Mouse (Mus musculus) cerebellum, postnatal 36 days (tissue): ENCODE results near the gene Fam178b.
A peak's percentile ranks its signal among the peaks of the same experiment; 100 is the strongest.
"Not testable (repeated sequence)": the region's sequence is repeated elsewhere in the genome, so short reads cannot be mapped to it uniquely, and the experiment has no call there.

Experiments used
- DNase-seq, 2 experiments: peaks; one replicate each; pipeline ENCODE4 v3.0.0; 2021 to 2022; ENCODE audit warnings: mixed read lengths in 2 of 2

Fam178b gene

DNA sequence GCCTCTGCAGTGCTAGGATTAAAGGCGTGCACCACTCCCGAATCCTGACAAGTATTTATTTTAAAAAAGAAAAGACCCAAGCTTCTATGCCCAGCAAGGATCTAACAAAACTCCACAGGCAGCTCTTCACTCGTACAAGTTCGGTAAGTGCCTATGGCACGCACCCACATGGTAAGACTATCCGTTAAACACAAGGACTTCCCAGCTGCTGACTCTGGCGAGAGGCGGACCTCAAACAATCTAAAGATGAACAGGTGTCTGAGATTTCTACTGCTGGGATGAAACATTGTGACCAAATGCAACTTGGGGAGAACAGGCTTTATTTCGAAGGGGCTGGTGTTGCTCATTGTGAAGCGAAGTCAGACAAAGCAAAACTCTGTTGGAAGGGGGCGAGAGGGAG is 142.9 kb downstream of the Fam178b start:
- no peak for DNase-seq

DNA sequence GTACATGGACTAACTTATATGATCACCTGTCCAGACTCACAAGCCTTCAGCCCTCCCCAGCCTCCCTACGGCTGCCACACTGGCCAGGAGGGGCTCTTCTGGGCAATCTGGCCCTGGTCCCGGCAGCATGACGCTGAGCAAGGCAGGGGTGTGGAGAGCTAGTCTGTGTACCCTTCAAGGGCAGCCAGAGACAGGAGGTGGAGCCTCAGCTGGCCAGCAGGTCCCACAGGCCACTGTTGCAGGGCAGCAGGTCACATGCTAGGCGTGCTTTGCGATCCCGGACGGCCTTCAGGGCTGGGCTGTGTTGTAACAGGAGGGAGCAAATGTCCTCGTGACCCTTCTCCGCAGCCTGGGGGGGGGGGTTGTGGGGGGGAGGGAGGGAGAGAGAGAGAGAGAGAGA is 143.8 kb downstream of the Fam178b start, which contains the start of gene Gm42417:
Gm42417 (minus strand) TSS at position 244 of the 400 bp plus-strand sequence.
- no peak for DNase-seq

DNA sequence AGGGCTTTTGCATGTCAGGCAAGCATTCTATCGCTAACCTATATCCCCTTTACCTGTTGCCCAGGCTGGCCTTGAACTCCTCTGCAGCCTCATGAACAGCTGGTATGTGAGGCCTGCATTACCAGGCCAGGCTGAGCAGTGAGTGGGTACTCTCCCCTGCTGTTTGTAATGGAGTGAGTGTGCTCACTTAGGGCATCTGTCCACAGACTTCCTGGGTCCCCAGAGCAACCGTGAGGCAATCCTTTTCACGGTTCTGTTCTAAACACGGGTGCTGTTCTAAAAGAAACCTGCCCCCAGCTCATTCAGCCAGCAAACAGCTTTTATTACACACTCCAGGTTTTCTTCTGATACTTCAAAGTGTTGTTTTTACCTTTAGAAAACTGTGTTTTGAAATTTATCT is 144.3 kb downstream of the Fam178b start:
- no peak for DNase-seq

DNA sequence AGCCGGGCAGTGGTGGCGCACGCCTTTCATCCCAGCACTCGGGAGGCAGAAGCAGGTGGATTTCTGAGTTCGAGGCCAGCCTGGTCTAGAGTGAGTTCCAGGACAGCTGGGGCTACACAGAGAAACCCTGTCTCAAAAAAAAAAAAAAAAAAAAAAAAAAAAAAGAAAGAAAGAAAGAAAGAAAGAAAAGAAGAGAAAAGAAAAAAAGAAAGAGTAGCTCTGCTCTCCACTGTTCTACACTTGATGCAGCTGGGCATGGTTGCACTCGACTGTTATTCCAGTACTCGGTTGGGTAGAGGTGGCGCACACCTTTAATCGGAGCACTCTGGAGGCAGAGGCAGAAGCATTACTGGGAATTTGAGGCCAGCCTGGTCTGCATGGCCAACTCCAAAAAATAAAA is 146.2 kb downstream of the Fam178b start, which contains the start of gene Ankrd23:
Ankrd23 (minus strand) TSS at position 101 of the 400 bp plus-strand sequence.
- DNase-seq, result not testable (repeated sequence)

DNA sequence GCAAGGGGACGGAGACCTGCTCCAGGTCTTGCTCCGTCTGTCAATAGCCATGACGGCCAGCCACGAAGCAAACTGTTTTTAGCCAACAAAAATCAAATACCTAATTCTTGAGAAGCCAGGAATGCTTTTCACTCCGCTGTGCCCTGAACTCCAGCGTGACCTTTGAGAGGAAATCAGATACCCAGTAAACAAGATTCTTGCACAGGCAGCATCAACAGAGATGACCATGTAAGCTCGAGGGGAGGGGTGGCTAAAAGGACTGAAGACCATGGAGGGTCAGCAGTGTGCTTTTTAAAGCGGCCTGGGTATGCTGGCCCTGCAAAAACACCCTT is 146.6 kb downstream of the Fam178b start:
- DNase-seq, result no peak

DNA sequence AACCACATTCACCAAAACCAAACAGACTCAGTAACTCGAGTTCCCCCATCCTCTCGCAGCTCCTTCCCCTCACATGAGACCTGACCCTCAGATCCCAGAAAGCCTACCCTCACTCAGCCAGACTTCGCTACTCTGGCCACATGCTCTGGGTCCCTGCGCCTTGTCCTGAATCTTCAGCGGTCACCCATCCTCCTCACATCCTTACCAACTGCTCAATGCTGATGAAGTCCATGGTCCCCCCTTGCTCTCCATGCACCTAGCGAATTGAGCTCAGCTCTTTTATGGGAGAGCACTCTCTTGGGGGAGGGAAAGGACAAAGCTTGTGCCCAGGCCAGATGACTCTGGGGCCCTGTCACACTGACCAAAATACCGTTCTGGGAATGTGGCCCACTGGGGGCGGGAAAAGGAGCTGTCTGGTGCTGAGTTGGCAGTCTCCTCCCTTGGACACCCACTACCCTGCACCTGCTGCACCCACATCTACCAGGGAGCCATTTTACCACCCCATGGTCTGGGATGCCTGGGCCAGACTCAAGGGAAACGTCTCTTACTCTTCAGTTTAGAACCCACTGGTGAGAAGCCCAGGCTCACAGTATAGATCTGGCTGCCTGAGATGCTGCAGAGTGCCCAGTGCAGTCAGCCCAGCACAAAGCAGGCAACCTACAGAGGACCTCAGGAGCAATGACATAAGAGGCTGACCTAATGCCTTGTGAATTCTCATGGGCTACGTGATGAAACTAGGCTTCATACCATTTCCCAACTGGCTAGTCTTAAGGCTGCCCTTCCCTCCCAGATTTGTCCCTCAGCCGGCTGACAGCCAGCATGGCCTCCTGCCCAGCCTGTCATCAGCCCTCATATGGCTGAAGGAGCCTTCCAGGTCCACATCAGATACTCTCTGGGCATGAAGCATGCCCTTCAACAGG is 147.2 kb downstream of the Fam178b start:
- peak; percentile 69 to 72 for DNase-seq

DNA sequence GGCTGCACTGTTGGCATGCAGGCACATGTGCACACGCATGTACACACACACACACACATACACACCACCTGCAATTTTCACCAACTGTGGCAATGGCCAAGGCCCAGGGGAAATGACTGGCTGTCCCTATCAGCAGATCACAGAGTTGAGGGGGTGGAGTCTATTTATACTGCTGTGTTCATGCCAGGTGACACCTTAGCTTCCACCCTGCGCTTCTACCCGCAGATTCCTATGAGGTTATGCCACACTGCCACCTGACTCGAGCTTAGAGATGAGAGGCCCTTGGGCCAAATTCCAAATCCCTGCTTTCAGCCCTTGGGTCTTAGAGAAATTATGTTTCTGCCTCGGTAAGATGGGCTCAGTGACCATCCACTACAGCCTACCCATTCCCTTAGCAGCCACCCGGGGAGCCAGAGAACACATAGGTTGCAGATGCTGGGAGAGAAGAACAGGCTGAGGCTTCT is 148.4 kb downstream of the Fam178b start:
- DNase-seq, result no peak

DNA sequence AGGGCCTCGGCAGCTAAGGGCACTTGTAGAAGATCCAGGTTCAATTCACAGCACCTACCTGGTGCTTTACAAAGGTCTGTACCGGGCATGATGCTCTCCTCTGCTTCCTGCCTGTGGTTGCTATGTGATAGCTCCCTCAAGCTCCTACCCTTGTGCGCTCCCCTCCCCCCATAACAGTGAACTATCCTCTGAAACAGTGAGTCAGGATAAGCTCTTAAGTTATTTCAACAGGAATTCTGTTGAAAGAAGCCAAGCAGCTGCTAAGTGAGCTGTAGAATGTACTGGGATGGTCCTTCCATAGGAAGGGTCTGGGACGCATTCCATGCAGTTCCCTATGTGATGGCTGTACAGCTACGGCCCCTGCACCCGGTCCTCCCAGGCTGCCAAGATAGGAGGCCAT is 149.4 kb downstream of the Fam178b start:
- DNase-seq, result no peak

DNA sequence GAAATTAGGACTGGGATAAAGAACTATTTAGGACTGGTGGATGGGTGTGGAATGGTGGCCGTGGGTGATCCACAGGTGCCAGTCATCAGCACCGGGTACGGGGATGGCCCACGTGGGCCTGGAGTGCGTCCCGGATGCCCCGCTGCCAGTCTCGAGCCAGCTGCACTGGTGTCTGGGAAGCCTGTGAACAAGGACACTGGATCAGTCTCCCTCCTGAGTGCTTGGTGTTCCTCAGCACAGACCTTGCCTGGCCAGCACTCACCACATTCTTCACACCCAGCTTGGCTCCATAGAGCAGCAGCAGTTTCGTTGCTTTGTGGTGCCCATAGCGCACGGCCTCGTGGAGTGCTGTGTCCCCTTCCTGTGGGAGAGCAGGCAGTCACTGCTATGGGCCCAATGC is 151.5 kb downstream of the Fam178b start:
- no peak for DNase-seq

DNA sequence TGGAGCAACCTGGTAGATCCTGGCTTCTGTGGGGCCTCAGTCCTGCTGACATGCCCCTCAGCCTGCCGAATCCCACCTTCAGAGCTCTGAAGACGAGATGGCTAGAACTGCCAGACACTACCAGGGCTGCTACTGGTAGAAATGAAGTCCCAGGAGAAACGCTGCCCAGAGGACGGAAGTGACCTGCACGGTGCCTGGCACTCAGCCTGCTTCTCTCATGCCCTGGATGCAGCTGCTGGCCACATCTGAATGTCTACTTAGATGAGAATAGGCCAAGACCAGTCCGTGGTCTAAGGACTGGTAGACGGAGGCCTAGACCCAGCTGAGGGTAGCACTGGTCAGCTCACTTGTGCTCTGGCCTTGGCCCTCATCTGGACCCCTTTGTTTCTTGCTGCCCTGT is 152.0 kb downstream of the Fam178b start:
- DNase-seq, result no peak

DNA sequence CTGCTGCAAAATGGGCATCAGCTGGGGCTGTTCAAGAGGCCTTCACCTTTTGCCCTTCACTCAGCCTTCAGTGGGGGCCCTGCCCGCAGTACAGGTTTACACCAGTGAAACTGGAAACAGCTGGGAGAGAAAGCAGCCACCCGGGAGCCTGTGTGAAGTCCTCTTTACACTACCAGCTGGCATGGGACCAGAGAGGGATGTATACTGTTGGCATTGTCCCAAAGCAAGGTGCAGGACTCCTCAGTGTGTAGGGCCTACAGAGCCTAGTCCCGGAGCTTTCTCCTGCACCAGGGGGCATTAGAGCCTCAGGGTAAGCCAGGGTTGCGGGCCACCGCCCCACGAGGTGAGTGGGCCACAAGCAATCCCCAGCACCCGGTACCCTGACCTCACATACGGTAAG is 152.5 kb downstream of the Fam178b start:
- DNase-seq, result no peak

DNA sequence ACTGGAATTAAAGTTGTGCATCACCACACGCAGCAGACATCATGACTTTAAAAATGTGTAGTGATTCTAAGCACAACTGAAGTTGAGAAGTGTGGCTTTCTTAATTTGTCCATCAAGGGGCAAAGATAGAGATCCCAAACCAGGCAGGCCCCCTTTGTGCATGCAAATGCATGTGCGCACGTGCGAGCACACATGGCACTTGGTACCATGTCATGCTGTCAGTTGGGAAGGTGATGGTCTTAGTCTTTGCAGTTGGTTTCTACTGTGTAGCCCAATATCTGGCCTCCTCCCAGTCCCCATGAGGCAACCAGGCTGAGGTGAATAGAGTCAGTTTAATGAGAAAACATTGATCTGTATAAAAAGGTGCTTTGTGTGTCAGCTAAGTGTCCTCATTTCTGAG is 153.1 kb downstream of the Fam178b start:
- no peak for DNase-seq

DNA sequence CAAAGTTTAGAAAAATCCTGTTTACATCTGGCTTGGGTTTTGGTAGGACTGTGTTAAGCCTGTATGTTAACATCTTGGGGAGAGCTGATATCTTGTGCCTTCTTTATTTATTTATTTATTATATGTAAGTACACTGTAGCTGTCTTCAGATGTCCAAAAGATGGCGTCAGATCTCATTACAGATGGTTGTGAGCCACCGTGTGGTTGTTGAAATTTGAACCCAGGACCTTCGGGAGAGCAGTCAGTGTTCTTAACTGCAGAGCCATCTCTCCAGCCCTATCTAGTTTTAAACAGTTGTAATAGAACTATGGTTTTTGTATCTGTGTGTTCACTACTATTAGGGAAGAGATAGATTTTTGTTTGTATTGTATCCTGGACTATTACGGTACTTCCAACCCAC is 153.7 kb downstream of the Fam178b start:
- no peak for DNase-seq

DNA sequence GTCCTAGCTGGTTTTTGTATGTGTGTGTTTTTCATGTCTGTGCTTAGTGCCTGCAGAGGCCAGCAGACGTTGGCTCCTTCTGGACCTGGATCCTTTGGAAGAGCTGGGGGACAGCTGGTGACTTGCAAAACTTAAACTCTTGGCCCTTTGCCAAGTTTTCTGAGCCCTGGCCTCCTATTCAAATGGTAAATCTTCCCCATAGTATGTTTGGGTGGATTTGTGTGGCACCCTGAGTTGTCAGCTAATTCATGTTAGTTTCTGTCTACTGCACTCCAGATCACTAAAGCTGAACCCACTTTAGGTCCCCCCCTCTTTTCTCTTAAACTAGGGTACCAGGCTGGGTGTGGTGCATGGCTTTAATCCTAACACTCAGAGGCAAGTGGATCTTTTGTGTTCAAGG is 154.6 kb downstream of the Fam178b start:
- DNase-seq, result no peak

DNA sequence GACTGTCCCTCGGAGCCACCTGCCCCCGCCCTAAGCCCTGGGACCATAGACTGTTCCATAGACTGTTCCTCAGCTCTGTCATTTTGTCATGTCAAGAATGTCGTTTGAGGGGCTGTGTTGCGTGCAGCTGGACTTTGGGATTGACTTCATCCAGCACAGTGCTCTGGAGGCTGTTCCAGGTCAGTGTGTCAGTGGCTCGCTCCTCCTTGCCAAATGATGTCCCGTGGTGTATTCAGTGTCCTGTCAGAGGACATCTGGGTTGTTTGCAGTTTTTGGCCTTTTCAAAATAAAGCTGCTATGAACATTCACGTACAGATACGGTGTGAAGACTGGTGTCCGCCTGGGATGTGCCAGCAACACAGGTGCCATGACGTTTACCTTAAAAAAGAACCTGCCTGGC is 156.1 kb downstream of the Fam178b start:
- DNase-seq, result no peak

DNA sequence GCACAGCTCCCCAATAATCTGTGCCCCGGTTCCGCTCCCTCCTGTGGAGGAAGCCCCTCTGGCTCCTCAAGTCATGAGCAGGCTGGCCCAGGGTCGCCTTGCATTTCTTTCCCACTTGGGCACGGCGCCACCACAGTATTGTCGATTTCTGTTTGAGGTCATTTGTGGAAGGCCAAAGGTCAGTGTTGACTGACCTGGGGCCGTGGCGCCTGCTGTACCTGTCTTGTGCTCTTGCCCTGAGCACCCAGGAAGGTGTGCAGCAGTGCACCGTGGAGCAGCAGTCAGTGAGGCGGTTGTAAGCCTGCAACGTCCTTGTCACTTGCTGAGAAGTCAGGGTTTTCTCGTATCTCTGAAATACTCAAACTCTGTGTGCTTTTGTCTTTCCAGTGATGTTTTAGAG is 157.2 kb downstream of the Fam178b start:
- no peak for DNase-seq

DNA sequence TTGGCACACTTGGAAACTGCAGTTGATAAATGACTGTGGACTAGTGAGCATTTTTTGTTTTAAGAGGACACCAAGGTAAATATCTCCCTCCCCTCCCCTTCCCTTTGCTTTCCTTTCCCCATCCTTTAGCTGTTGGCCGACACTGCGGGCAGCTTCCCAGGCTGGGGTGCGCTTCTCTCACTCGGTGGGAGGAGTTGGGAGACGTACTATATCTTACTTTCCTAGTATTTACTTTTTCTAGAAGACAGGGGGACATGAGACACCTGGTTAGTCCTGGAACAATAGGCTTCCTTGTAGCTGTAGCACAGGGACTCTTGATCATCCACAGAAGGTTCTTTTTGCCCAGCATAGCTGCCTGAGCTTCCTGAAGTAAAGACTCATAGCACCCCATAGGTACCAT is 158.9 kb downstream of the Fam178b start:
- DNase-seq, result no peak

DNA sequence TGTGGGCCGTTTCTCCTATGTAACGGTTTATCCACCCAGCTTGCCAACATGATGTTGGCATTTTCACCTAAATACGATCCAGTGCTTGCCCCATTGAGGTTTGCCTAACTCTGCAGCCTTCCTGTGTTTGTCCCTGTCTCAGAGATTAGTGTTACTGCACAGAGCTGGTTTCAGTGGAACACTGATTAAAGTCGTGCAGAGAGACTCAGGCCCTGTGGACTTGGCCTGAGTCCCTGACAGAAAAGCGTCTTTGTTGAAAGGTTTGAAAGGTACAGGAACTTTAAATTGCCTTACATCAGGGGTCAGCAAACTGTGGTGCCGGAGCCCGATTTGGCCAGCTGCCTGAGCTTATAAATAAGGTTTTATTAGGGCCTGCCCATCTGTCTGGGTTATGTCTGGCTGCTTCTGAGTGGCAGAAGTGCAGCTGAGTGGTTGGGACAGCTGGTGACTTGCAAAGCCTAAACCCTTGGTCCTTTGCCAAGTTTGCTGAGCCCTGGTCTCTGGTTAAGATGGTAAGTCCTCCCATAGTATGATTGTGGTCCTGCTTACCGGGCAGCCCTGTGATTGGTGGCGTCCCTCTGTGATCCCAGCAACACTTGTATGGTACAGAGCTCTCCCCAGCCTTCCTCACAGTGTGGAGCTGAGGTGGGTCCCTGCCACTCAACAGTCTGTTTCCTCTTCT is 159.5 kb downstream of the Fam178b start:
- DNase-seq, result no peak

DNA sequence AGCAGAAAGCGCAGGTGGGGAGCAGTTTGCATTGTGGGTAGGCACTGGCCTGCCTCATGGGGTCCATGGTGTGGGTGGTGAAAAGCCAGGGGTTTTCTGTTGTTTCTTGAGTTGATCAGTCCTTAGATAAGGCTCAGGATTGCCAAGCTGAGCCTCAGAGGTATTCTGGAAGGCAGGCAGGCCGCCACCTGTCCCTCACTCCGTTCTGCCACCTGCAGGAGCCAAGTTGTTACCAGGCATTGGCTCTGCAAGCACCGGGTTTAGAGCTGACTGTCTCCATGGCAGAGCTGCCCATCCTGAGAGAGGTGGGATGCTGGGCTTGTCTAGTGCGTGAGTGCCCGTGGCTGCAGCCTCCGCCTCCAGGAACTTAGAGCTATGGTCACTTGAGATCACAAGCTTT is 160.8 kb downstream of the Fam178b start:
- no peak for DNase-seq

DNA sequence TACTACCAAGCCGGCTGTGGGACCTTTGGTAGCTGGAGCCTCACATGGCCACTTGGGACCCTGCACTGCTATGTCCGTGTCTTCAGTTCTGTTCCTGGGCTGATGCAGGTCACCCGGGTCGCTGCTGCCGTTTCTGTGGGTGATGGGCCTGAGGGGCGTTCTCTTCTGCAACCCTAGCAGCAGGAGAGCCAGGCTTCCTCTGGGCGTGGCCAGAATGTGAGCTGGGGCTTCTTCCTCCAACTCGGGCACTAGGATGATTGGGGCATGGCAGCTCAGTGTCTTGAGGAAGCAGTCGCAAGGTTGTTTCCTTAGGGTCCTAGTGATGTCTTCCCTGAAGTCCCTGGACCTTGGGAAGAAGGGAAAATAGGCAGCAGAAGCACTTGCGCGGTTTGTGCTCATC is 163.4 kb downstream of the Fam178b start:
- DNase-seq, result no peak

DNA sequence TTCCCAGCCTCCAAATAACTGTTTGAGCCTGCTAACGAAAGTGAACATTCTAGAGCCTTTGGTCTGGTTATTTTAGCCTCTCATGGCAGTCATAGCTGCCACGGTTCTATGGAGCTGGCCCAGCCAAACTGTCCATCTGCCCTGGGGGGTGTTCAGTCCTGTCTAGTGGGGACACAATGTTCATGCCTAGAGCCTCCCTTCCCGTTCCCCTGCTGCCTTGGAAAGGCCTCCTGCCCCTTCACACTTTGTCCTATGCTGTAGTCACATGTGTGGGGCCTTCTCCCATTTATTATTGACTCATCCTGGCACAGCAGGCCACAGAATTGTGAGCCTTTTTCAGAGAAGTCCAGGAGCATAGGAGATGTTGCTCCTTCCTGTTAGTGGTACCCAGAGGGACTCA is 164.7 kb downstream of the Fam178b start:
- peak in 1 of 2 experiments; percentile 51 for DNase-seq

DNA sequence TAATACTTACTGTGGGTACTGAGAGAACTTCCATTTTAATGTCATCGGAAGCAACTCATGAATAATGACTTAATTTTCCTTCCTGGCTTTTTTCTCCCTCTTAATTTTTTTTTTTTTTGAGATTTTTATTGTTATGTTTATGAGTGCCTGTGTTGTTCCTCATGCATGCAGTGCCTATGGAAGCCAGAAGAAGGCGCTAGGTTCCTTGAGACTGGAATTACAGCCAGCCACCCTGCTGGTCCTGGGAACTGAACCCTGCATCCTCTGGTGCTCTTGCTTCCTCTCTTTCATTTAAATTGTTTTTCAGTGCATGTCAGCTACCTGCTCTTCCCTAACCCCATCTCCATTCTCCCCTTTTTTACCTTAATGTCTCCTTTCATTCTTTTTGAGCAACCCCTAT is 169.3 kb downstream of the Fam178b start:
- peak; percentile 65 to 72 for DNase-seq

DNA sequence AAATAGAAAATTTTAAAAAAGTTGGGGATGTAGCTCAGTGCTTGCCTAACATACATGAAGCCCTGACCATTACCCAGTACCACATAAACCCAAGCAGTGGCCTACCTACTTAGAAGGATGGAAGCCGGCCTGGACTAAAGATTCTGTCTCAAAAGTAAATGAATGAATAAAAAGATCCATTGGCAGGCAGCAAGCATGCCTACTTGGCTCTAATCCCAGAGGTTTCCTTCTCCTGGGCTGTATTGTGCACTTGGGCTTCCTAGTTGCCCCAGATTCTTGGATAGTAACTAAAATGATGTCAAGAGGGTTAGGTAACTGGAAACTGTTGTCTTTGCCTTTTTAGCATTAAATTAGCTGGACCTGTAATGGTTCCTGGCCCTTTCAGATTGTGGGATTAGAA is 169.7 kb downstream of the Fam178b start:
- DNase-seq, result no peak

DNA sequence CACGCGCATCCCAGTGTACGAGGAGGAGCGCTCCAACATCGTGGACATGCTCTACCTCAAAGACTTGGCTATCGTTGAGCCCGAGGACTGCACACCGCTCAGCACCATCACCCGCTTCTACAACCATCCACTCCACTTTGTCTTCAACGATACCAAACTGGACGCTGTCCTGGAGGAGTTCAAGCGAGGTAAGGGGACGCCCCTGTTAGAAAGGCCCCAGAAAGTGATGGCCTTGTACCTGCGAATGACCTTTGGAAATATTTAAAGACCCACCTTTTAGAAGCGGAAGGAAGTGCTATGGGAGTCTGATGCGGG is 170.1 kb downstream of the Fam178b start:
- no peak for DNase-seq
